Mouse (Mus musculus): ENCODE results near the gene Sf3a1.
"Not testable (repeated sequence)": the region's sequence is repeated elsewhere in the genome, so short reads cannot be mapped to it uniquely, and the experiment has no call there.

Gene Sf3a1

GRCm38 (mm10) chr11:4138964-4139363, 21.2 kb upstream of the Sf3a1 start:
- no peak for DNase-seq

- no peak for DNase-seq
Measured at GRCm38 (mm10) chr11:4141505-4141904, 18.6 kb upstream of the Sf3a1 start.

- DNase-seq = no peak
Measured at GRCm38 (mm10) chr11:4142352-4142751, 17.8 kb upstream of the Sf3a1 start.

- no peak for DNase-seq
Measured at GRCm38 (mm10) chr11:4143281-4144062, 16.7 kb upstream of the Sf3a1 start.

GRCm38 (mm10) chr11:4146381-4146780, 13.8 kb upstream of the Sf3a1 start:
- no peak for DNase-seq

GRCm38 (mm10) chr11:4147098-4147497, 13.1 kb upstream of the Sf3a1 start:
- no peak for DNase-seq

GRCm38 (mm10) chr11:4148120-4148519, 12.0 kb upstream of the Sf3a1 start:
- no peak for DNase-seq

GRCm38 (mm10) chr11:4148536-4149156, 11.5 kb upstream of the Sf3a1 start:
- no peak for DNase-seq

- DNase-seq = no peak
Measured at GRCm38 (mm10) chr11:4149886-4150285, 10.3 kb upstream of the Sf3a1 start.

GRCm38 (mm10) chr11:4153694-4154093, 6.5 kb upstream of the Sf3a1 start:
- DNase-seq = no peak

GRCm38 (mm10) chr11:4155641-4156040, 4.5 kb upstream of the Sf3a1 start:
- DNase-seq = no peak

GRCm38 (mm10) chr11:4158676-4159075, 1.5 kb upstream of the Sf3a1 start:
- DNase-seq = no peak

- no peak for DNase-seq
Measured at GRCm38 (mm10) chr11:4160758-4161480, 769 bp downstream of the Sf3a1 start.

GRCm38 (mm10) chr11:4164701-4165100, 4.6 kb downstream of the Sf3a1 start:
- DNase-seq = no peak

GRCm38 (mm10) chr11:4166467-4167090, 6.4 kb downstream of the Sf3a1 start:
- DNase-seq = no peak

- DNase-seq = no peak
Measured at GRCm38 (mm10) chr11:4174586-4174985, 14.4 kb downstream of the Sf3a1 start.

- DNase-seq = no peak
Measured at GRCm38 (mm10) chr11:4177716-4178115, 17.6 kb downstream of the Sf3a1 start.

- no peak for DNase-seq
Measured at GRCm38 (mm10) chr11:4182061-4182460, 21.9 kb downstream of the Sf3a1 start.

GRCm38 (mm10) chr11:4183511-4183910, 23.4 kb downstream of the Sf3a1 start:
- no peak for DNase-seq

- DNase-seq = no peak
Measured at GRCm38 (mm10) chr11:4184251-4184952, 24.3 kb downstream of the Sf3a1 start.

- not testable (repeated sequence) for DNase-seq
Measured at GRCm38 (mm10) chr11:4185480-4185879, 25.3 kb downstream of the Sf3a1 start.

GRCm38 (mm10) chr11:4186486-4187317, 26.6 kb downstream of the Sf3a1 start, which contains the start of gene Tbc1d10a:
Gene Tbc1d10a, plus strand, starts transcription at chr11:4186789.
- DNase-seq = peak; percentile 98 to 100
